Mouse (Mus musculus): ENCODE data around the gene Sell. TPM values are rescaled to one million over a fixed set of nuclear protein-coding genes. Genes with fewer than 3 reads are reported as not detected.
"Not testable (repeated sequence)": the region's sequence is repeated elsewhere in the genome, so short reads cannot be mapped to it uniquely, and the experiment has no call there.

Gene Sell
- polyA plus RNA-seq (2012; rRNA removed), result 0.33 and 7.3 TPM in 2 replicates

GRCm38 (mm10) chr1:164061925-164062324, at the start of gene Sell:
Sell (plus strand) TSS chr1:164061982.
- no peaks in the 10 kb centered on the region for H3K4me1 ChIP-seq (ENCODE audit: control insufficient read depth, insufficient read depth, low read length)
- no peaks in the 10 kb centered on the region for H3K27me3 ChIP-seq (replicated peaks; ENCODE audit: control insufficient read depth, insufficient read depth, low read length)
- no peak within 1 kb of the TSS for H3K27ac ChIP-seq (ENCODE audit: insufficient read depth, low read depth, low read length)
- no peak for TF ChIP-seq POLR2A (IDR thresholded peaks at IDR 0.05; ENCODE audit: low read depth, low read length)
- no peak for TF ChIP-seq CTCF (conservative IDR thresholded peaks at IDR 0.05; ENCODE audit: insufficient read depth, insufficient read length, low read depth, low read length)
- H3K36me3 ChIP-seq (ENCODE audit: control insufficient read depth, insufficient read depth, low read length), result no peaks in the 10 kb centered on the region
- no peak for DNase-seq
- WGBS, result 81% methylated on average over 4 of the region's 4 CpGs
- no peak within 1 kb of the TSS for H3K4me3 ChIP-seq (ENCODE audit: insufficient read depth, low read depth, low read length)

- no peaks in the 10 kb centered on the region for H3K4me1 ChIP-seq (ENCODE audit: control insufficient read depth, insufficient read depth, low read length)
- H3K4me3 ChIP-seq (ENCODE audit: insufficient read depth, low read depth, low read length), result no peak overlapping the region
- H3K36me3 ChIP-seq (ENCODE audit: control insufficient read depth, insufficient read depth, low read length), result no peaks in the 10 kb centered on the region
- TF ChIP-seq POLR2A (IDR thresholded peaks at IDR 0.05; ENCODE audit: low read depth, low read length) (no peak), CTCF (conservative IDR thresholded peaks at IDR 0.05; ENCODE audit: insufficient read depth, insufficient read length, low read depth, low read length) (no peak)
- no peaks in the 10 kb centered on the region for H3K27me3 ChIP-seq (replicated peaks; ENCODE audit: control insufficient read depth, insufficient read depth, low read length)
- no peak overlapping the region for H3K27ac ChIP-seq (ENCODE audit: insufficient read depth, low read depth, low read length)
- DNase-seq, result no peak
- WGBS, result 53% methylated on average over 1 of the region's 1 CpGs
Measured at GRCm38 (mm10) chr1:164014616-164015015, 47.2 kb upstream of the Sell start.

- no peaks in the 10 kb centered on the region for H3K36me3 ChIP-seq (ENCODE audit: control insufficient read depth, insufficient read depth, low read length)
- TF ChIP-seq POLR2A (IDR thresholded peaks at IDR 0.05; ENCODE audit: low read depth, low read length) (no peak), CTCF (conservative IDR thresholded peaks at IDR 0.05; ENCODE audit: insufficient read depth, insufficient read length, low read depth, low read length) (no peak)
- peak; percentile 24 for DNase-seq
- no peak overlapping the region for H3K27ac ChIP-seq (ENCODE audit: insufficient read depth, low read depth, low read length)
- no peaks in the 10 kb centered on the region for H3K27me3 ChIP-seq (replicated peaks; ENCODE audit: control insufficient read depth, insufficient read depth, low read length)
- H3K4me1 ChIP-seq (ENCODE audit: control insufficient read depth, insufficient read depth, low read length), result no peaks in the 10 kb centered on the region
- 37% methylated on average over 16 of the region's 16 CpGs for WGBS
- H3K4me3 ChIP-seq (ENCODE audit: insufficient read depth, low read depth, low read length), result peak overlapping the region; percentile 1
Measured at GRCm38 (mm10) chr1:164018221-164018896, 43.4 kb upstream of the Sell start.

GRCm38 (mm10) chr1:164019789-164020188, 42.0 kb upstream of the Sell start:
- 87% methylated on average over 6 of the region's 6 CpGs for WGBS
- no peaks in the 10 kb centered on the region for H3K27me3 ChIP-seq (replicated peaks; ENCODE audit: control insufficient read depth, insufficient read depth, low read length)
- no peak for TF ChIP-seq CTCF (conservative IDR thresholded peaks at IDR 0.05; ENCODE audit: insufficient read depth, insufficient read length, low read depth, low read length)
- no peak for TF ChIP-seq POLR2A (IDR thresholded peaks at IDR 0.05; ENCODE audit: low read depth, low read length)
- DNase-seq, result no peak
- H3K4me1 ChIP-seq (ENCODE audit: control insufficient read depth, insufficient read depth, low read length), result no peaks in the 10 kb centered on the region
- no peak overlapping the region for H3K27ac ChIP-seq (ENCODE audit: insufficient read depth, low read depth, low read length)
- no peaks in the 10 kb centered on the region for H3K36me3 ChIP-seq (ENCODE audit: control insufficient read depth, insufficient read depth, low read length)
- no peak overlapping the region for H3K4me3 ChIP-seq (ENCODE audit: insufficient read depth, low read depth, low read length)

GRCm38 (mm10) chr1:164020746-164021145, 41.0 kb upstream of the Sell start:
- not testable (repeated sequence) for H3K27me3 ChIP-seq (replicated peaks; ENCODE audit: control insufficient read depth, insufficient read depth, low read length); H3K4me1 ChIP-seq (ENCODE audit: control insufficient read depth, insufficient read depth, low read length); H3K27ac ChIP-seq (ENCODE audit: insufficient read depth, low read depth, low read length); H3K36me3 ChIP-seq (ENCODE audit: control insufficient read depth, insufficient read depth, low read length); DNase-seq; H3K4me3 ChIP-seq (ENCODE audit: insufficient read depth, low read depth, low read length)
- WGBS, result 96% methylated on average over 3 of the region's 3 CpGs

GRCm38 (mm10) chr1:164022106-164022505, 39.7 kb upstream of the Sell start:
- 81% methylated on average over 5 of the region's 5 CpGs for WGBS
- not testable (repeated sequence) for DNase-seq; H3K4me3 ChIP-seq (ENCODE audit: insufficient read depth, low read depth, low read length); H3K4me1 ChIP-seq (ENCODE audit: control insufficient read depth, insufficient read depth, low read length); H3K27ac ChIP-seq (ENCODE audit: insufficient read depth, low read depth, low read length); H3K27me3 ChIP-seq (replicated peaks; ENCODE audit: control insufficient read depth, insufficient read depth, low read length); H3K36me3 ChIP-seq (ENCODE audit: control insufficient read depth, insufficient read depth, low read length)

GRCm38 (mm10) chr1:164025685-164026084, 36.1 kb upstream of the Sell start:
- Histone ChIP-seq H3K4me3 (ENCODE audit: insufficient read depth, low read depth, low read length) (no peak overlapping the region), H3K27ac (ENCODE audit: insufficient read depth, low read depth, low read length) (no peak overlapping the region), H3K27me3 (replicated peaks; ENCODE audit: control insufficient read depth, insufficient read depth, low read length) (no peaks in the 10 kb centered on the region), H3K4me1 (ENCODE audit: control insufficient read depth, insufficient read depth, low read length) (no peaks in the 10 kb centered on the region), H3K36me3 (ENCODE audit: control insufficient read depth, insufficient read depth, low read length) (no peaks in the 10 kb centered on the region)
- no peak for TF ChIP-seq POLR2A (IDR thresholded peaks at IDR 0.05; ENCODE audit: low read depth, low read length)
- TF ChIP-seq CTCF (conservative IDR thresholded peaks at IDR 0.05; ENCODE audit: insufficient read depth, insufficient read length, low read depth, low read length), result no peak
- WGBS, result 89% methylated on average over 4 of the region's 4 CpGs
- DNase-seq, result no peak

- no peaks in the 10 kb centered on the region for H3K36me3 ChIP-seq (ENCODE audit: control insufficient read depth, insufficient read depth, low read length)
- H3K4me3 ChIP-seq (ENCODE audit: insufficient read depth, low read depth, low read length), result no peak overlapping the region
- H3K4me1 ChIP-seq (ENCODE audit: control insufficient read depth, insufficient read depth, low read length), result no peaks in the 10 kb centered on the region
- no peak for TF ChIP-seq POLR2A (IDR thresholded peaks at IDR 0.05; ENCODE audit: low read depth, low read length)
- no peak for TF ChIP-seq CTCF (conservative IDR thresholded peaks at IDR 0.05; ENCODE audit: insufficient read depth, insufficient read length, low read depth, low read length)
- no peaks in the 10 kb centered on the region for H3K27me3 ChIP-seq (replicated peaks; ENCODE audit: control insufficient read depth, insufficient read depth, low read length)
- H3K27ac ChIP-seq (ENCODE audit: insufficient read depth, low read depth, low read length), result no peak overlapping the region
- DNase-seq, result peak; percentile 27
- WGBS, result 61% methylated on average over 5 of the region's 5 CpGs
Measured at GRCm38 (mm10) chr1:164027416-164027815, 34.4 kb upstream of the Sell start.

All from kidney, adult 2 months (tissue).